Mouse (Mus musculus) lung, postnatal 10 days (tissue): ENCODE measurements around the gene Ap5z1.

Source experiments
- DNase-seq: peaks from one replicate; pipeline ENCODE4 v3.0.0; 2021

Gene Ap5z1

DNA sequence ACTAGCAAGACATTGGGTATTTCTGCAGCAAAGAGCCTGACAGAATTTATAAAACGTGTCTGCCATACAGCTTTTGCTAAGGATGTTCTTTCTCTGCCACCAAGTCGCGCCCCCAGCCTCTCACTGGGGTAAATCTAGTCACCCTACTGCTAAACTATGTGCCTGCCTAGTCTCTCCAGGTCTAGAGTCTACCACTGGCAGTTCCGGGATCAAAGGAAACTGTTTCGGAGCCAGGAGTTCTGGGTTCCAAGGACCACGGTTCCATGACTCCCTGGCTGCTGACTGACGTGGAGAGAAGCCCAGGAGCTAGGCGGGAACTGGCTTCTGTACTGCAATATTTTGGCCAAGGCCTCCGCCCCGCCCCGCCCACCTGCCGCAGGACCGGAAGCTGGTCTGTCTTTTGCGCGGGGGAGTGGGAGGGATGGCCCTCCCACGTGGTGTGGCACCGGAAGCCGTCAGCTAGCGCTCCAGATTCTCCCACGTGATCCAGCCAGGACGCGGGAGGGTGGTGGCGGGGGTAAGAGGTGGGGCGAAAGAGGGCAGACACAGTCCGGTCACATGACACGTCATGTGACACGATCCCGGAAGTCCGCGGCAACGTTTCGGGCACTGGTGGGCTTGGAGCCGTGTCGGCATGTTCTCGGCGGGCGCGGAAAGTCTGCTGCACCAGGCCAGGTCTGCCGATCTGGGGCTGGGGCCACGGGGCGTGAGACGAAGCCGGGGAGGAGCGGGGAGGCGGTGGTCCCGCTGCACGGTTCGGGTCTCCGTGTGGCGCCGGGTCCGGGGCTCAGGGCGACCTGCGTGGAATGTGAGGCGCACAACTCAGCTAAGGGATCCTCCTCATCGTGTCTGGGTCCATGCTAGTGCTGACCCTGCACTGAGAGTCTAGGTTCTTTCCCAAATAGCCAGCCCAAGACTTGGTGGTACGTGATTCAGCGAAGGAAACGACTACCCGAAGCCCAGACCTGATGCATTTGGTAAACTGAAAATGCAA lies at the start of gene Ap5z1:
Gene Ap5z1 (plus strand): TSS at position 484 of the 994 bp plus-strand sequence.
- peak; percentile 97 for DNase-seq

DNA sequence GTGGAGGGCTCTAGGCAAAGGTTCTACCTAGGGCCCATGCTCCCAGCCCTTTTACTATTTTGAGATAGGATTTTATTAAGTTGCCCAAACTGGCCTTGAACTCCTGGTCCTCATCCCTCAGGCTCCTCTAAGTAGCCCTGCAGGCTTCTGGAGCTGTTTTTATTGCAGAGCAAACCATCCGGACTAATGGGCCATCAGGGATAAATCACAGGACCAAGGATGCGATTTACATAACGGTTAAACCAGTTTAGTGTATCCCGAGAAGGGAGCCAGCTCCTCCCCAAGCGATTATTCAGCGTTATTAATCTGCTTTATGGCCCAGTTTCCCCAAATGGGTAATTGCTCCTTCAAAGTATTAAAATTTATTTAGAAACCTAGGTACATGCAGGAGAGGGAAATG lies 48.3 kb upstream of the Ap5z1 start:
- no peak for DNase-seq

DNA sequence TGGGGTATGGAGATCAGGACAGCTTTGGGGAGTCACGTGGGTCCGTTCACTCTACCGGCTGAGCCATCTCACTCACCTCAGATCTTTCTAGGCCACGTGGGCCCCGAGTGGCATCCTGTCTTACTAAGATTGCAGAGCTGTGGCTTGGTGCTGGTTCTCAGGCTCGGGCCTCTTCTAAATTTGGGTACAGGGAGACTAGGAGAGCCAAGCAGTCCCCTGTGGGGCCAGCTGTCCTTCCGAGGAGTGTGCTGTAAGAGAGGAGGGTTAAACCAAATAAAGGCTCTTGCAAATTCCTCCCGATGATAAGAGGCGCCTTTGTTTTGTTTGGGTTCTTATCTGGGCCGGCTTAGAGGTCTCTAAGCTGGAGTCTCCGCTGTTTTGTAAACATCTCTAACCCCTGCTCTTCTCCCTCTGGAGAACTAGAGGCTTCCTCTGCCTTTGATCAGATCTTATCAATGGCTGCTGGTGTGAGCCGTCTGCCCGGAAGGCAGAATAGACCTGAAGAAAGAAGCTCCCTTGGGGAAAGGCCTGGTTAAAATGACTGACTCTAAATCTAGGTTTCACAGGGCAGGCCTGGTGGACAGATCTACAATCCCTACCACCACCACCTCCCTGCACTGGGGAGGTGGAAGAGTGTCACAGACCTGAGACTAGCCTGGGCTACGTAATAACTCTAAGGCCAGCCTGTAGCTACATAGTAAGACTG lies 47.5 kb upstream of the Ap5z1 start:
- no peak for DNase-seq

DNA sequence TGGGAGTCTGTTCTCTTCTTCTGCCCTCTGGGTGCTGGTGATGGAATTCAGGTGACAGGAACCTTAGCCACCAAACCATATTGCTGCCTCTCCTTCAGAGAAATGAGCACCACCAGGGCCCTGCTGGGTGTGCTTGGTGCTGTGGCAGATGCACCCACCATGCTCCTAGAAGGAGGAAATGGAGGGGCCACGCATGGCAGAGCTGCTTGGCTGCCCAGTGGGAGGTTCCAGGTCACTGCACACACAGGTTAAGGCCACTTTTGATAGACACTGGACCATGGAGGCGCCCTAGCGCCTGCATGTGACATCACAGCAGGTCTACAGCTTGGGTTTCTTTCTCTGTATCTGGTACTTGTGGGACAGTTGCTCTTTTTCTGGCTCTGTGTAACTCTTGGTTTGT lies 46.6 kb upstream of the Ap5z1 start:
- no peak for DNase-seq

DNA sequence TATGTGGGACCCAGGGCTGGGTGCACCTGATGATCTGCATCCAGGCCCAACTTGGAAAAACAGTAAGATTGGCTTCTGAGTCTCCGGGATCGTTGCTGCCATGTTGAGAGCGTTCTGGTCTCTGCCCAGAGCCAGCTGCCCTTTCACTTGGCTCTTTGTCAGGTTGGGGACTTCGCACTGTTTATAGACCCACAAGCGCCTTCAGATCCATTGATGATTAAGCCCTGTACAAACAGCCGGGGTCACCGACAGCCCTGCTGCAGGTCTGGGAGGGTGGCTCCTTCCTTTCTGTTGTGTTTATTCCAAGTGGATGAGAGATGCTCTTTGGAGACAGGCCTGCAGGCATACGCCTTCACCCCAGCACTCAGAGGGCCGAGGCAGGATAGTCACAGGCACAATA lies 45.9 kb upstream of the Ap5z1 start:
- DNase-seq = no peak

DNA sequence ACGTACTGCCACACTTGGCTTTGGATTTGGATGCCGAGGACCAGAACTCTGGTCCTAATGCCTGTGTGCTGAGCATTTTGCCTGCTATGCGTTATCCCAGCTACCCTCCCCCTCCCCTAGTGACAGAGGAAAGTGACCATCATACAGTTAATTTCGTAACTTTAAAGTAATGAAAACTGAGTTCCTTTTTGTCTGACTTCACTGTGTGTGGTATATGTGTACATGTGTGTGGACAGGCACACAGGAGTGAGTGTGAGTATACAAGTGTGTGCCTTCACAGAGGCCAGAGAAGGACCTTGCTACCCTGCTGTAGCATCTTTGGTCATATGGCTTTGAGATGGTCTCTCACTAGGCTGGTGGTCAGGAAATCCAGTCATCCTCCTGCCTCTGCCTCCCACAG lies 45.3 kb upstream of the Ap5z1 start:
- no peak for DNase-seq

DNA sequence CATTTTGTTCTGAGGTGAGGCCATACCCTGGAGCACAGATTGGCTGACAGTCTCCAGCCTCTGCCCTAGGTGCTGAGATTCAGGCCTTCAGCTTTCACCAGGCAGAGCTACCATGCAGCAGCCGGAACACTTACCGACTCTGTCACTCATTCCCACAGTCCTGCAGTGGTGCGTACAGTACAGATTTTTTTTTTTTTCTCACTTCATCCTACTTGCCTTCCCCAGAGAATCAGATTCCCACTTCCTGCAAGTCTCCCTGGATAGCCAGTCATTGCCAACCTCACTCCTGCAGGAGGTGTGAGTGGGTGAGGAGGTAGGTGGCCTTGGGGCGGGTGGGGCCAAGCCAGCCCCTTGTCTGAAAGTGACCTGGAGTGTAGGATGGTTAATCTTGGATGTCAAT lies 43.4 kb upstream of the Ap5z1 start:
- no peak for DNase-seq

DNA sequence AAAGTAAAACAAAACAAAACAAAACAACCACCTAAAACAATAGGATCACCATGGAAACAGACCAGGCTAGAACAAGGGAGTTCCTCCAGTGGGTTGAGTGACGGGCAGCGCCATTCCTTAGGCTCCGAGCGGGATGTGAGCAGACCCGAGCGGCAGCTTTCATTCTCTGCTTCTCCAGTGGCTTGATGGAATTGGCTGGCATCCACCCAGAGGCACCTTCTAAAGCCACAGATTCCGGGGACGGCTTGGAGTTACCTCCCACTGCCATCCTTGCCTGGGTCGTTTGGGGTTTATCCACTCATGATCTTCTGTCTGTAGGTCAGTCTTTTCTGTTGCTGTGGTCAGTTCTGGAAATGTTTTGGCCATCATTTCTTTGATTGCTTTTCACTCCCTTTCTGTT lies 42.8 kb upstream of the Ap5z1 start:
- no peak for DNase-seq

DNA sequence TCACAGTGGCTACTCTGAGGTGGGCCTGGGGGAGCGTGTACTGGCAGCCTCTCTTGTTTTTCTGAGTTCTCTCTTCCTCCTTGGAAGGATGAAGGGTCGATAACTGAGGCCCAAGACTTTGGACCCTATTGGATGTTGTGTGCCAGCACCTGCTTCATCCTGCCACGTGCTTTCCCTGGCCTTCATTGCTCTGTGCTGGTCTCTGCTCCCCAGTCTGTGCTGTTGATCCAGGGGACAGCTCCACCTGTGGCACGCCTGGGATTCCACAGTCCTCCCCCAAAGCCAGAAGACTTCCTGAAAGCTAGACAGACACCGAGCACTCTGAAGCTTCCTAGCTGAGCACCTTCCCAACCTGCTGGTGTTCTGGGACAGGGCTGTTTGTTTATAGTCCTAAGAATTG lies 41.9 kb upstream of the Ap5z1 start:
- no peak for DNase-seq

DNA sequence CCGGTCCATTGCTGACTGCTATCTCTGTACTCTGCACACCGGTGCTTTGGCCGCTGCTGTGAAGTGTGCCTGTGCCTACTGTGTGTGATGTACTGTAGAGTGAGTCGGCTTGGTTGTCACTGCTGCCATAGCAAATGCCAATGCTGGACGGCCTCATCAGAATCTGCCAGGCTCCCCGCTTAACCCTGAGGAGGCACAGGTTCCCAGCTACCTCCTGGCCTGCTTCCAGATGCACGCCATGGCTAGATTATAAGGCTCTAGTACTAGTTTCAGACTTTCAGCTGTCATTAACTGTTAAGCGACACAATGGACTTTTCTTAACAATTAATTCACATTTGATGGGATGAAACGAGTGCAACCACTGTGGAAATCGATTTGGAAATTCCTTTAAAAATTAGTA lies 40.6 kb upstream of the Ap5z1 start:
- DNase-seq = no peak

DNA sequence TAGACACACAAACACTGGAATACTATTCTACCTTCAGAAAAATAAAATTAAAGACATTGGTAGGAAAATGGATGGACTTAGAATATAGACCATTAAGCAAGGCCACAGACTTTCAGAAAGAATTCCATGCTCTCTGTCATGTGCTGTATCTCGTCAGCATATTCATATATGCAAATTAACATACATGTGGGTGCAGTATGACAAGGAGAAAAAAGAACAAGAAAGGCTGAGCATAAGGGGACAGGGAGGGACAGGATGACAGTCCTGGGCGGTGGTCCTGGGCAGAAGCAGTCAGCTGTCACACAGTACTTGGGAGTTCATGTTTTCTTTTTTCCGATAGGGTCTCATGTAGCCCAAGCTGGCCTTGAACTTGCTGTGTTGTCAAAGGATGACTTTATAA lies 40.0 kb upstream of the Ap5z1 start:
- no peak for DNase-seq

DNA sequence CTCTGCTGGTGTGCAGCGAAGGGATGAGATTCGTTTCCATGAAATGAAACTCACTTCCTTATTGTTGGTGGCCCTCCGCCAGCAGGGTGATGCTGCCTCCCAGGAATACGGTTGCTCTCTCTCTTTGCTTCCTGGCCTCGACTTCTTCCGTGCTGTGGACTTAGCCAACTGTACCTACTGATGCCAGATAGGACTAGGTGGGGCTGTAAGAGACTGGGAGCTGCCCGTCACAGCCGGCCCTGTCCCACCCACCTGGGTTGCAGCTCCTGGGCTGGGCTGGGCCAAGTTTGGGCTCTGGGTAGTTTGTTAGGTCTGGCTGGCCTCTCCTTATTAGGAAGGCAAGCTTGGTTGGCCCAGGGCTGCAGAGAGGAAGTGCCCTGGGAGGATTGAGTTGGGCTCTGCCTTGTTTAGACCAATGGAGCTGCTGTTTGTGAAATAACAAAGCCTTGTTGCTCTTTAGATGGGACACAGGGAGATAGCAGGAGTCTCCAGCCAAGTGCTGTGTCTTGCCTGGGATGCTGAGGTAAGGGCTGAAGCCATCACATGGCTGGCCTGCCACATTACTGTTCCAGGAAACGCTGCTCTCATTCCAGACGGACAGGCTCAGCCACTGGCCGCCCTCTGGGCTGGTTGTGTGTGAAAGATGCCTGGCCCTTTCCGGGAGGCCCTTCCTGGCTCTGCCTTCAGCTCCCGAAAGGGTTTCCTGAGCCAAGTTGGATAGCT lies 39.0 kb upstream of the Ap5z1 start:
- DNase-seq = peak; percentile 88

DNA sequence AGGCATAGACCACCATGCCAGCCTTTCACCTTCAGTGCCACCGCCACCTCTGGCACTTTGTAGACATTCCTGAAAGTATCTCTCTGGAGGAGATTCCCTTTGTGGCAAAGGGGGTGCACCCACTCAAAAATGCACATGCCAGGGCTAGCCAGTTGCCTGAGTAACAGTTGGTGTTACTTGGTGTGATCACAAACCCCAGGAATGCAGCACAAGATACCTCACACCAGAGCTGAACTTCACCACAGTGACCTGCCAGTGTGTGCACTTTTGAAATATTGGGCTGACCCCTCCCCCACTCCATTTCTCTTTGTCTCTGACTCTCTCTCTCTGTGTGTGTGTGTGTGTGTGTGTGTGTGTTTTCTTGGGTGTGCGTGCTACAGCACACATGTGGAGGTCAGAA lies 37.3 kb upstream of the Ap5z1 start:
- DNase-seq = no peak

DNA sequence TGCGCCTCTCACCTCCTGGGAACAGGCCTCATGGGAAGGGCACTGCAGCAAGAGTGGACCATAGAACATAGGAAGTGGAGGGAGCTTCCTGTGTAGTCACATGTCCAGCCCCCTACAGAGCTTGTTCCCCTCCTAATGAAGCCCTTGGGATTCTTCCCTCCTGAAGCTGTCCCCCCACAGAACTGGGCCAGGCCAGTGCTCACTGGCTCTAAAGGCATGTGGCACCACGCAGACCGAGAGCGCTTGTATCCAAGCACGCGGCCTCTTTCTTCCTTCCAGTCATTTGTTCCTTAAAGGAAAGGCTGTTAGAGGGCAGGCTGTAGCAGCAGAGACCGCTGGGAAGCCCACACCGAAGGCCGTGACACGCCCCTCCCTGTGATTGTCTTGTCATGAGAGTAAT lies 35.9 kb upstream of the Ap5z1 start:
- DNase-seq = no peak

DNA sequence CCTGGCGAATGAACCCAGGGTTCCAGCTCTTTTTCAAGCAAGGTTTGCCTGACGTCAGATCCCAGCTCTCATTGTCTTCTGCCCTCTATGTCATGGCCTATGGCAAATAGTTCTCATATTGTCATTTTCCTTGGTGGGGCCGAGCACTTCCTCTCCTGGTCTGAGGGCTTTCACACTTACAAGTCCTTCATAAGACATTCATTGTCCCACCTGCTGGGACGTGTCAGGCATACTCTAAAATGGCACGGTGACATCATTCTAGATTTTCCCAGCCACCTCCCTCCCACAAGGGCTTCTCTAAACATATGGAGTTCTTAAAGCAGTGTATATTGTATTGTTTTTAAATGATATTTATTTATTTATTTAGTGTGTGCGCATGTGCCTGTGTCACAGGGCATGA lies 35.1 kb upstream of the Ap5z1 start:
- no peak for DNase-seq

DNA sequence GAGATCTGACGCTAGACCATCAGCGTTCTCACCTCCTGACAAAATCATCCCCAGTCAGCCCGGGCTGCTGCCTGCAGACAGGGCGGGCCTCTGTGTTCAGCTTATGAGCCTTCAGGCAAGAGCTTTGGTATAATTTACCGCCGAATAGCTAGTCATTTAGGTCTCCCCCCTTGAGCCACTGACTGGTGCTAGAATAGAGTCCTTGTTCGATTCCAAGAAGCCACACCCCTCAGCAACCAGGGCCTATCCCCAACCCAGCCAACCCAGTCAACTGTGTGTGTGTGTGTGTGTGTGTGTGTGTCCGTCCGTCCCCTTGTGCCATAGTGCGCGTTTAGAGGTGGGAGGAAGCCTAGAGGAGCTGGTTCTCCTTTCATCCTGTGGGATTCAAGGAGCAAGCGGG lies 32.7 kb upstream of the Ap5z1 start:
- no peak for DNase-seq

DNA sequence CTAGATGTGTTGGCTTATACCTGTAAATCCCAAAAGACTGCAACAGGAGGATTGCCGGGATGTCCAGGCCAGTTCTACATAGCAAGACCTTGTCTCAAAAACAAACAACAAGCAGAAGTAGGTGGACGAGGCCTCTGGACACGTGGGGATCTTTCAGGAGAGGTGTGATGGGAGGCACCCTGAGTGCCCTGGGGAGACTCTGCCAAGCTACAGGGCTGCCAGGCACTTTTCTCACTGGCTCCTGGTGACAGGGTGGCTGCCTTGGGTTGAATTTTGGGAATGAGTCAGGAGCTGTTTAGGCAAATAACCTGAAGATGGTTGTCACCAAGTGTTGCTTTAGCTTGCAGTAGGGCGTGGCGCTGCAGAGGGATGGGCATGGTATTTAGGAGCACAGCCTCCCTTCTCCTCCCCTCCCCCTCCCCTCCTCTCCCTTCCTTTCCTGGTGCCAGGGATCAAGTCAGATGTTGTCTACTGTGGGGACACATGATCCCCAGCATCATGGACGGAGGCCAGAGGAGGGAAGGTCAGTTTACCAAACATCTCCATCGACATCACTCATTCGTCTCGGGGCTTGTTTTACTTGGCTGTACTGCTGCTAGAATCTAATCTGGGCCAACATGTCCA lies 31.8 kb upstream of the Ap5z1 start:
- peak; percentile 83 for DNase-seq

DNA sequence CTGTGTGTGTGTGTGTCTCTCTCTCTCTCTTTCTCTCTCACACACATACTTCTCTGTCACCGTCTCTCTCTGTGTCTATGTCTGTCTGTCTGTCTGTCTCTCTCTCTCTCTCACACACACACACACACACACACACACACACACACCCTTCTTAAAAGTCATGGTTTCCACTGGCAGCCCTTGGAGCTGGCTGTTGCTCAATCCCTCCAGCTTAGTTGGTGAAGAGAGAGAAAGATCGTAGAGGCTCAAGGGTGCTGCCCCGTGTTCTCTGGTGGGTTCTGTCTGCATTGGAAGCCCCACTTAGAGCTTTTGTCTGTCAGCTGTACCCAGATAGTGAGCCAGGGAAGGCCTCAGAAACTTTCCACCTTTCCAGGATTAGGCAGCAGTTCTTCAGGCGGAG lies 31.0 kb upstream of the Ap5z1 start:
- no peak for DNase-seq

DNA sequence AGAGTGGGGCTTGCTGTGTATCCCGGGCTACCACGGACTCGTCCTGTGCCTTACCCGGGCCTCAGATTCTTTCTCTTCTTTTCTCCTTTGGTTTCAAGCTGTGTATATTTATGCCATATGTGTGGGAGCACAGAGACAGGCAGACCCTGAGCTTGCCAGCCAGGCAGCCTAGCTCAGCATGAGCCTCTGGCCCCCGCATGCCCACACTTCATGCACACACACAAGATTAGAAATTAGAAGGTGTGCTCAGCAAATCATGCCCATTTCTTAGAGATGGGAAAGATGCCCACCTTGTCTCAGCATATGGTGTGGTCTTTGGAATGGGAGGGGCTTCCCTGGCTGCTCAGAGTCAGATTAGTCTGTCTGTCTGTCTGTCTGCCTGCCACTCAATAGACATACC lies 29.7 kb upstream of the Ap5z1 start:
- no peak for DNase-seq

DNA sequence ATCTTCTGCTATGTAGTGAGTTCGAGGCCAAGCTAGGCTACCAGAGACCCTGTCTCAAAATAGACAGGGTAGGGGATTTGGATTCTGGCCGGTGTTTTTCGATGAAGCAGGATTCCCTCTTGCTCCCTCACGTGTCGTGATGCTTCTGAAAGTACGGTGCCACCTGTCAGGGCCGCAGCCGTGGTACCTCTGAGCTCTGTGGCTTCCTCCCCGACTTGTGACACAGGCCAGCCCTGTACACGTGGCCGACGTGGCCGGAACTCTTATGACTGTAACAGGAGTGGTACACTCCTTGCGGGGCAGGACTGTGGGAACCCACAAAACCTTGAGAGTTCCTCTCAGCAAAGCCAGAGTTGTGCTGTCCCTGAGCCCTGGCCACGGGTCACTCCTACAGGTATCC lies 28.0 kb upstream of the Ap5z1 start:
- no peak for DNase-seq

DNA sequence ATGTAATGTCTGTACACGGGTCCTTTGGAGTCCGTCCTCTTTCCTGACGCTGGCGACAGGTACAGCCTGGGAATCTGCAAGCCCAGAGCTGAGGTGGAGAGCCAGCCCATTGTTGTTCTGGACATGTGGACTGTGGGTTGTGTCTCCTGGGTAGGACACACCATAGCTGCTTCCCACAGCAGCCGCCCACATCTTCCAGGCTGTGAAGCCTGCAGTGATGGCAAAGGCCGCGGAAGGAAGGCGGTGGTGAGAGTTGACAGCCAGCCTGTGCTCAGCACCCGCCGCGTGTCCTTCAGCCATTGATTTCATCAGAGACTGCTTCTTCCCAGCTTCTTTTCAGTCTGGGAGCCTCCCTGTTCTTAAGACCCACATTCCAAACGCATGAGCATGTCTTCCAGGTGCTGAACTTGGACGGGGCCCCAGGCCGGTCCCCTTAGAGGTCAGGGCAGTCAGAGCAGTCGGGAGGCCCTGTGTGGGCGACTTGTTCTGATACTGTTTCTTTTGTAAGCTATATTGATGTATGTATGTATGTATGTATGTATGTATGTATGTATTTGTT lies 25.3 kb upstream of the Ap5z1 start:
- no peak for DNase-seq

DNA sequence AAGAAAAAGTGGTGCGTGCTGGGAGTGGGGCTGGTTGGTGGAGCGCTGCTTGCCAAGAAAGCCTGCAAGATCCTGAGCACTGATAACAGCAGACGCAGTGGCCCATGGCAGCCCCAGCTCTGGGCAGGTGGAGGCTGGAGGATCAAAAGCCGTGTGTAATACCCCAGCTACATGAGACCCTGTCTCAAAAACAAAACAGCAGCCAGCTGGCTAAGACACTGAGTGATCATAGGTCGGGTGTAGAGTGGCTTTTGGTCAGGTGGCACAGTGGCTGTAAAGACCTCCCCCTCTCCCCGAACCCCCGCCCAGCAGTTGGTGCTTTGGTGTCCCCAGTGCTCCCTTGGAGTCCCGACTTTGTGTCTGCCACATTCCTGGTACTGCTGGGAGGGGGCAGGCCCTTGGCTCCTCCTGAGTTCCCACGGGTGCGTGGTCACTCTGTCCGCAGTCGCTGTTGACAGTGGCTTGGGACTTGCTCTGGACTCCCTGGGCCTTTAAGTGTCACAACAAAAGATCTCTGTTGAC lies 23.8 kb upstream of the Ap5z1 start:
- no peak for DNase-seq
